Mouse (Mus musculus): ENCODE measurements around the gene Fli1.

Fli1 gene

GRCm38 (mm10) chr9:32529594-32529993, 13.1 kb downstream of the Fli1 start:
- no peak for ATAC-seq (ENCODE audit: insufficient number of reproducible peaks, low FRiP score, low TSS enrichment)

DNA sequence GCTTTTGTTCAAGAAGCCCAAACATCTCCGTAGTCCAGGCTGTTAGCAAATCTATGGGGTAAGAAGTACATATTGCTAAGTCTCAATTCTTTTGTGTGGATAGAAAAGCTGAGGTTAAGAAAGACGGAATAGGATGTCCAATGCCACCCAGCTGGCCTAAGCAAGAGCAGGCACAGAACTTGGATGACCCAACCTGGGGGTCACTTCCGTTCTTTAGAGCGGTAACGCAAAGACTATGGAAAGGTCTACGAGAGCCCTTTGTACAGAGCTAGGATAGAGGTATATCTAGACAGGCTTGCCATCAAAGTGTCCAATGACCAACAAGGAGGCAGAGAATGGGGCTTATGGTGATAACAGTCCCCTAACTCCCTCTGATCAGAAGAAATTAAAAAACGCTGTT, 15.3 kb downstream of the Fli1 start:
- ATAC-seq (ENCODE audit: insufficient number of reproducible peaks, low FRiP score, low TSS enrichment), result no peak

- ATAC-seq (ENCODE audit: insufficient number of reproducible peaks, low FRiP score, low TSS enrichment), result no peak
These were observed 16.9 kb downstream of the Fli1 start for GRCm38 (mm10) chr9:32525787-32526186.

GRCm38 (mm10) chr9:32522536-32523245, 20.0 kb downstream of the Fli1 start:
- no peak for ATAC-seq (ENCODE audit: insufficient number of reproducible peaks, low FRiP score, low TSS enrichment)

- no peak for ATAC-seq (ENCODE audit: insufficient number of reproducible peaks, low FRiP score, low TSS enrichment)
These were observed 21.3 kb downstream of the Fli1 start for GRCm38 (mm10) chr9:32521331-32521730.

DNA sequence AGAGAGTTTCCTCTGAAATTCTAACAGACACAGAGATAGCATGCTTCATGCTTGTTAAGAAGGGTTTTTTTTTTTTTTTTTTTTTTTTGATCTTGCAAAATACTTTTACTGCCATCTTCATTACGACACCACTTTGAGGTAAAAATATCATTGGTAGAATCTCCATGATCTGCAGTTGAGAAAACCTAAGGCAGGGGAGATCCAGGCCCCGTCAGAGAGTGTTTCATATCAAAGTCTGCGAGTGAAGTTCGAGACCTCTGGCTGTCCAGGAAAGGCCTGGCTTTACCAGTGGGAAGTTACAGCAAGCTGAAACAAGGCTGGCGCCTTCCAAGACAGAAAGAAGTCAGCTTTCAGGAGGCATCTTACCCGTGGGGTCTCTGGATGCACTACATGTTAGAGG, 21.8 kb downstream of the Fli1 start:
- ATAC-seq (ENCODE audit: insufficient number of reproducible peaks, low FRiP score, low TSS enrichment), result no peak

GRCm38 (mm10) chr9:32519101-32520051, 23.3 kb downstream of the Fli1 start:
- no peak for ATAC-seq (ENCODE audit: insufficient number of reproducible peaks, low FRiP score, low TSS enrichment)

DNA sequence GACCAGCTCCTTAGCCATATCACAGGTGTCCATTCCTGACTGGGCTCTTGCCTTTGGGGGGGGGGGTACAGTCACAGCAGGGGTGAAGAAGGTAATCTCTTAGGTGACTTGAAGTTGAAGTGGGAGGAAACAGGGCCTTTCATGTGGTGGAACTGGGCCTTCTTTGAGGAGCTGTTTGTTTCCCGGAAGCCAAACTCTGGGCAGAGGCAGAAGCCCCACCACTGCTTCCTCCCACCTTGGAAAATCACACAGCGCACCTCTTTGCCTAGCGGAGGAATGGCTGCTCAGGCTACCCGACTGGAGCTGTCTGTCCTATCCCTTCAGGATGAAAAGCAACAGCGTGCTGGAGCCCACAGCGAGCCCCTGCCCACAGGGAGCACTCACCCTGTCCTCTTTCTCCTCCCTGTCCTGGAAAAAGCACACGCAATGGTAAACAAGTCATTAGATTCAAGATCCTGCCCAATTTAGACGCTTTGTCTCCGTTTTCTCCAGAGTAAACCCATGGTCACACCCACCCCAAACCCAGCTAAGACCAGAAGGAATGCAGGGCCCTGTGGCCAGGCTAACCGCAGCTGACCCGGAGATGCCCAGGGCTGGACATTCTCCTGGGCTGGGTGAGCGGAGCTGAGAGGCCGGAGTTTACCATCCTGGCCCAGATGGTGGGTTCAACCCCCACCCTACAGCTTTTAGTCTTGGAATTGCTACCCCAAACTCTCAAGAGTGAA, 24.1 kb downstream of the Fli1 start:
- no peak for ATAC-seq (ENCODE audit: insufficient number of reproducible peaks, low FRiP score, low TSS enrichment)

GRCm38 (mm10) chr9:32516691-32517090, 26.0 kb downstream of the Fli1 start:
- no peak for ATAC-seq (ENCODE audit: insufficient number of reproducible peaks, low FRiP score, low TSS enrichment)

GRCm38 (mm10) chr9:32515894-32516686, 26.6 kb downstream of the Fli1 start:
- no peak for ATAC-seq (ENCODE audit: insufficient number of reproducible peaks, low FRiP score, low TSS enrichment)

DNA sequence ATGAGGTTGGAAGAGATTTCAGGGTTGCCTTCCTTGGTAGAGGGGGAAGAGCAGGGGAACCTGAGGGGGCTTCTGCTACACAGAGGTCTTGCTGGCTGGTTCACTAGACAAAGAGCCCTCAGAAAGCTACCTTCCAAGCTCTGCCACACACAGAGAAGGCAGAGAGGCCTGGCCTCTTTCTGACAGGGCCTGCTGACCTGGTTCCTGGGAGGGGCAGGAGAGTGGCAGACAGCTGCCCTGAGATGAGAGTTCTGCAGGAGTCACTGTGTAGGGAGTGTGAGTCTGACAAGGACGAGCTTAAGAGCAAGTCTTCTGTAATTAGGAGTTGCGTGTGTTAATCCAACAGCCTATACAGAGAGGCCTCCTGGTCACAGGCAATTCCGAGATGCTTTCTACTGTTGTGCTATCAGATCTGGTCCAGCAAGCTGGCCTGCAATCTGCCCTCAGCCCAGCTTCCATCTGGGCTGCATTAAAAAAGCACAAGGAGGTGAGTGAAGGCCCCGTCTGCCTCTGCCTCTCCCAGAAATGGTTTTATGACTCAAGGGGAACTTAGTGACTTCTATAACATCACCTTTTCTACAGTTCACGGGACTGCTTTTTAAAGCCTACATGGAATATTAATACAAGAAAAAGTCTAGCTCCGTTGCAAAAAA, 28.1 kb downstream of the Fli1 start:
- no peak for ATAC-seq (ENCODE audit: insufficient number of reproducible peaks, low FRiP score, low TSS enrichment)

GRCm38 (mm10) chr9:32513471-32513870, 29.2 kb downstream of the Fli1 start:
- ATAC-seq (ENCODE audit: insufficient number of reproducible peaks, low FRiP score, low TSS enrichment), result no peak

DNA sequence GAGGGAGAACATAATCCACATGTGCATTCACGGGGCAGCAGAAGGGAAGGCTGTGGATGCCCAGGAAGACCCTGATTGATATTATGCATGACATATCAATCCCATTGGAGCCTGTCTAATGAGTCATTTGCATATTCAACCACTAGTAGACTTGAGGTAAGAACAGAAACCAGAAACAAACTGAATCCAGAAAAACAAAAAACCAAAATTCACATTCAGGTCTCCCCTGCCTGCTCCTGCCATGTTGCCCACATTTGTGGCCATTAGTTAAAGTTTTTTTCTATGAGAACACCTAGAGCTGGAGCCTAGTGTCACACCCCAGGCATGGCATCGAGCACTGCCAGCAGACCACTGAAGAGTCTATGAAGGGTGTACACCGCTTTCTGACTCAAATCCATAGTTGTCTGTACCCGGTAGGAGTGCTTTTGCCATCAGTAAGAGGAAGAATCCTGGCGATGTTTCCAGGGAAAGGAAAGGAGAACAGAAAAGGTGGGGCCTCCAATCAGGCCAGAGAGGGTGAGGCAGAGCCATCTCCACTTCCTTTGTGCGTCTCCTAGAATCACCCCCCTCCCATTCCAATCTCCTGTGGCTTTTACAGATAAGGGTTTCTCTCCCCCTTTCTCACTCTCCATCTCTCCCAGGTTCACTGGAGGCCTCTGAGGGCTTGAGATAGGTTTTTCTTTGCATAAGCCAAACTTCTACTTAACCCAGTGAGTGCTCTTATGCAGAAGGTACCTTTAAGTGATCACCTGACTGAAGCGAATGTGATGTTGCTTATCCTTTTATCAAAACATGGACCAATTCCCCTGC, 32.0 kb downstream of the Fli1 start:
- ATAC-seq (ENCODE audit: insufficient number of reproducible peaks, low FRiP score, low TSS enrichment), result no peak

DNA sequence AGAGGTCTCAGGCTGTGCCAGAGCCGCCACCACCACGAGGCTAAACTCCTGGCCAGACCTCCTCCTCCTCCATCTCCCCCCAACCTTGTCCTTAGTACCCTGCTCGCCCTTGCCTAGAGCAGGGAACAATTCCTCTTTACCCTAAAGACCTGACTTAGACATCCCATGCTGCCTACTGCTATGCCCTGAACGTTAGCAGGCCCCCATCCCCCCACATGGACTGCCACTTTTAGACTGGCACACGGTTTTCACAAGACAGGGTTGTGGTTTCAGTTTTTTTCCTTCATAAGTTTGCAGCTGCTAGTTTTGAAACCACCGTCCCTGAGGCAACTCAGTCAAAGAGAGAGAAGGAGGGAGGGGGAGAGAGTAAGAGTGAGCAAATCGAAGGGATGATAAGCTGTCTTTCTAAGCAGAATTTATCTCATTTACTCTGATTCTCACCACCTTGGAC, 32.9 kb downstream of the Fli1 start:
- no peak for ATAC-seq (ENCODE audit: insufficient number of reproducible peaks, low FRiP score, low TSS enrichment)

- ATAC-seq (ENCODE audit: insufficient number of reproducible peaks, low FRiP score, low TSS enrichment), result no peak
These were observed 34.0 kb downstream of the Fli1 start for GRCm38 (mm10) chr9:32508648-32509047.

- ATAC-seq (ENCODE audit: insufficient number of reproducible peaks, low FRiP score, low TSS enrichment), result no peak
These were observed 34.5 kb downstream of the Fli1 start for GRCm38 (mm10) chr9:32508118-32508517.

- no peak for ATAC-seq (ENCODE audit: insufficient number of reproducible peaks, low FRiP score, low TSS enrichment)
These were observed 35.5 kb downstream of the Fli1 start for GRCm38 (mm10) chr9:32506866-32507861.

DNA sequence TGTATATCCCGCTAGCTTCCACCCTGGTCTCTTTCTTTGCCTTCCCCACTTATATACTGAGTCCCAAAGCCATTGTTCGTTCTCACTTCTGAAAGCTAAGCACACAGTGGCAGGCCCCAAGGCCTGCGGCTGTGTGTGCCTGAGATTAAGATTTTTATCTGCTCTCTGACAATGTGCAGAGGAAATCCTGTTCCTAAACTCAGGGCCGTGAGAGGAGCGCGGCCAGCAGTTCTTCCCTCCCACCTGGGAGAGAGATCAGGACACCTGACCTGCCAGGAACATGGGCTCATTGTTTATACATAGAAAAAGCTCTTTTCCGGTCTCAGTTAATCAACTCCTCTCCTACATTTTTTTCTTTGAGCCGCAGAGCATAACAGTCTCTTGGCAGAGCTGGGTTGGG, 36.5 kb downstream of the Fli1 start:
- ATAC-seq (ENCODE audit: insufficient number of reproducible peaks, low FRiP score, low TSS enrichment), result no peak

Data from cerebellum, adult (tissue).